Mouse (Mus musculus): ENCODE results near the gene Upp2.

Upp2 gene

DNA sequence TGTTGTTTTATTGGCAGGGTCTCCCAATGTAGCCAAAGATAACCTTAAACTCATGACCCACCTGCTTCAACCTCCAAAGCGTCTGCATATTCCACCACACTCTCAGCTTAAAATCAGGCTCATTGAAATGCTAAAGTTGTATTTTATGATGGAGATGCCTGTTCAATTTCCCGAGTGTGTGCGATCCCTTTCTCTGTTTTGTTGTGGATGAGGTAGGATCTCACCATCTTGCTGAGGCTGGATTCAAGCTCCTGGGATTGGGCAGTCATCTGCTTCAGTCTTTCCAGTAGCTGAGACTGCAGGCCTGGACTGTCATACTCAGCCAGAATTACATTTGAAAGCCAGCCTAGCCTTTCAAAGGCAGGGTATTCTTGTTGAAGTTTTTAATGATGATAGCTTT, 37.7 kb downstream of the Upp2 start:
- in situ Hi-C loops (cut with MboI, MseI) = no loop called here

DNA sequence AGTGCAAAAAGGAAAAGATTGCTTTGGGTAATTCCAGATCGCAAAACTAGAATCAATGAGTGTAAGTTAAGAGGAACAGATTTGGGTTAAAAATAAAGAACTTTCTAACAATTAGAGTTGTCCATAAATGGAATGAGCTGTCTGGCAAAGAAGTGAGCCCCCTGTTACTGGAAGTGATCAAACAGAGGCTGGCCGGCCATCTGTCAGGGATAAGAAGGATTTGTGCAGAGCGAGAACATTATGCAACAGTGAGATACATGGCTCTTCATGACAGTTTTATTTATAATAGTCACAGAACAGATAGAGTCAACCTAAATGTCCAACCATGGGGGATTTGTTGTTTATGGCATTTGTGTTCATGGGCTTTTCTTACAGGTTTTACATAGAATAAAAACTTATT, 46.6 kb downstream of the Upp2 start:
- in situ Hi-C loops (cut with MboI, MseI) = loop anchor here in 1 of 2 experiments (5.0 kb wide), 1 partner anchor 59 kb away; no protein-coding TSS in a partner anchor

GRCm38 (mm10) chr2:58614851-58615250, 47.8 kb downstream of the Upp2 start:
- in situ Hi-C loops (cut with MboI, MseI) = loop anchor here in 1 of 2 experiments (5.0 kb wide), 1 partner anchor 57 kb away; no protein-coding TSS in a partner anchor

- in situ Hi-C loops (cut with MboI, MseI) = no loop called here
Observed at GRCm38 (mm10) chr2:58615766-58616165, 48.7 kb downstream of the Upp2 start.

DNA sequence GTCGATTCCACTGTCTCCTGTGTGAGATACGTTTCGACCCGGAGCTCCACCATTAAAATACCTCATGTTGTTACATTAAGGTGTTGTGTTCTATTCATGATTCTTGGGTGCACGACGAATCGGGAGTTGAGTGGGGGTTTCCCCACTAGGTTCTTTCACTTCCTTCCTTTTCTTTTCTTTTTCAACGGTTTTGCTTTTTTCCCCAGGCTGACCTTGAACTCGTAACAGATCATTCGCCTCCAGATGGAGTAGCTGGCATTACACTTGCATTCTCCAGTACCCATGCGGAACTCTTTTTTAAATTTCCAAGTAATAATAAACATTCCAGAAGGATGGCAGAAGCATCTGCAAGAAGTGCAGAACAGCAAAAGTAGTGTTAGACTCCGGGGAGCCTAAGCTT, 58.1 kb downstream of the Upp2 start:
- in situ Hi-C loops (cut with MboI, MseI) = no loop called here

- in situ Hi-C loops (cut with MboI, MseI) = no loop called here
Observed at GRCm38 (mm10) chr2:58625681-58626080, 58.6 kb downstream of the Upp2 start.

GRCm38 (mm10) chr2:58626136-58626769, 59.2 kb downstream of the Upp2 start:
- in situ Hi-C loops (cut with MboI, MseI) = no loop called here

GRCm38 (mm10) chr2:58627981-58628380, 60.9 kb downstream of the Upp2 start:
- in situ Hi-C loops (cut with MboI, MseI) = no loop called here

GRCm38 (mm10) chr2:58628993-58629392, 61.9 kb downstream of the Upp2 start:
- in situ Hi-C loops (cut with MboI, MseI) = no loop called here

- in situ Hi-C loops (cut with MboI, MseI) = no loop called here
Observed at GRCm38 (mm10) chr2:58629440-58629839, 62.3 kb downstream of the Upp2 start.

GRCm38 (mm10) chr2:58633791-58634190, 66.7 kb downstream of the Upp2 start:
- in situ Hi-C loops (cut with MboI, MseI) = no loop called here

- in situ Hi-C loops (cut with MboI, MseI) = no loop called here
Observed at GRCm38 (mm10) chr2:58641761-58642555, 74.9 kb downstream of the Upp2 start.

- in situ Hi-C loops (cut with MboI, MseI) = no loop called here
Observed at GRCm38 (mm10) chr2:58645667-58646066, 78.6 kb downstream of the Upp2 start.

- in situ Hi-C loops (cut with MboI, MseI) = no loop called here
Observed at GRCm38 (mm10) chr2:58655169-58655568, 88.1 kb downstream of the Upp2 start.

DNA sequence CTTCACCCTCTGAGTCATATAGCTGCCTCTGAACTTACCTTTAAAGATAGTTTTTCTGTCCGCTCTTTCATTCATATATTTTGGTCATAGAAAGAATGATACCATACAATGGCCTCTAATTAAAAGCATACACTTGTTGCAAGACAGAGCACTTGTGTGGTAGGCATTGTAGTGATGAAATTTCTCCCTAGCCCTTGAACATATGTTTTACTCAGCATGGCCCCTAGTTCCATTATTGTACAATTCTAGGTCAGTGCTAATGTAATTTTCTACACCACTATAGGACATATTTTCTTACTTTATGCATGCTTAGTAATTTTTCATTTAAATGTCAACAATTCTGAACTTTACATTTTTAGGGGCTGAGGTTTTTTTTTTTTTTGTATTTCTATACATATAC, 89.9 kb downstream of the Upp2 start:
- in situ Hi-C loops (cut with MboI, MseI) = no loop called here

- in situ Hi-C loops (cut with MboI, MseI) = no loop called here
Observed at GRCm38 (mm10) chr2:58657855-58658254, 90.8 kb downstream of the Upp2 start.

GRCm38 (mm10) chr2:58660591-58660990, 93.5 kb downstream of the Upp2 start:
- in situ Hi-C loops (cut with MboI, MseI) = loop anchor here (5.0 to 10.0 kb wide), 4 partner anchors 83 to 636 kb away; no protein-coding TSS in a partner anchor

DNA sequence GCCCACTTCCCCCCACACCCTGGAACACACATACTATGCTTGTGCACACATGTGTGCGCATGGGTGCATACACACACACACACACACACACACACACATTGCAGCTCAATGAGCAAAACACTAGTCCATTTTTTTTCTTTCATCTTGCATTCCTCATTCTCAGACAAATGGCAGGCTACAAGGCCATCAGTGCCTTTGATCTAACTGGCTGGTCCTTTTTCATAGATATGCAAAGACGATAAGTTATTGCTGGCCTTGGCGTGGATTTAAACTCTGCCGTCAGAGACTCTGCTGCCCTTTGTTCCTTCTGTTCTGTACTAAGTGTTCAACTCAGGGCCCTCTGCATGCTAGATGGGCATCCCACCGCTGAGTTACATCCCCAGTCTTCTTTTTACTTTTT, 94.0 kb downstream of the Upp2 start:
- in situ Hi-C loops (cut with MboI, MseI) = loop anchor here (5.0 to 10.0 kb wide), 4 partner anchors 84 to 636 kb away; no protein-coding TSS in a partner anchor

- in situ Hi-C loops (cut with MboI, MseI) = loop anchor here (5.0 to 10.0 kb wide), 4 partner anchors 85 to 638 kb away; no protein-coding TSS in a partner anchor
Observed at GRCm38 (mm10) chr2:58662661-58663060, 95.6 kb downstream of the Upp2 start.

DNA sequence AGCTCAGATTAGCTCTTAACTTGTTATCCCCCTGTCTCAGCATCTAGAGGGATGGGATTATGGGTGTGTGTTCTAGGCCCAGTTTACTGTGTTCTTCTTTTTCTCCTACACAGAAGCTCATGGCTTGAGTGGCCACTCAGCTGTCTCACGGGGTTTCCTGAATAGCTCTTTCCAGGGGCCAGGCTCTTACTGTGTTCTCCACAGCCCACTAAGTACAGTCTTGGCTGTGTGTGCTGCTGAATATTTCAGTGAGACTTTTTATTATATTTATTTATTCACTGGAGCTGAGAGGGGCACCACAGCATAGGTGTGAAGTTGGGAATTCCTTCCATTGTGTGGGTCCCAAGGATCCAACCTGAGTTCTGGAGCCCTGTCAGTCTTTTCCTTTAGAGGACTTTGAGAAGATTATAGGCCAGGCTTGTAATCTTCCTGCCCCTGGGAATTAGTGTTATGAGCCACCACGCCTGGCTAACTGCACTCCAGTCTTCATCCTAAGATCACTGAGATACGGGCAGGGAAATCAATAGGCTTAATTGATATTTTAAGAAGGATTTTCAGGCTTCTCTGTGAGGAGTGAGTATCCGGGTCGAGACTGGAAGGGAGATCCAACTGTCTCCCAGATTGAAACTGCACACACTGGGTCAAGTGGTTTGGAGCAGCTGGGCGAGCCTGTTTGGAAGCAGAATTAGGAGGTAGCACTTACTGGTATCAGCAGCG, 96.5 kb downstream of the Upp2 start:
- in situ Hi-C loops (cut with MboI, MseI) = loop anchor here (5.0 to 10.0 kb wide), 4 partner anchors 86 to 639 kb away; no protein-coding TSS in a partner anchor

GRCm38 (mm10) chr2:58665081-58665814, 98.2 kb downstream of the Upp2 start:
- in situ Hi-C loops (cut with MboI, MseI) = loop anchor here (5.0 to 10.0 kb wide), 4 partner anchors 188 to 640 kb away; no protein-coding TSS in a partner anchor
